Mouse (Mus musculus) heart, adult 9 months (tissue): Measurements from ENCODE around the gene 2010300C02Rik.
A peak's percentile ranks its signal among the peaks of the same experiment; 100 is the strongest.

Experiments
- DNase-seq, 2 experiments: peaks; one replicate each; pipeline ENCODE4 v3.0.0; 2022; ENCODE audit warnings: low spot score in 2 of 2

The 2010300C02Rik gene

GRCm38 (mm10) chr1:37711596-37712356, 8.1 kb downstream of the 2010300C02Rik start:
- DNase-seq = no peak

- no peak for DNase-seq
Measured at GRCm38 (mm10) chr1:37711082-37711481, 8.8 kb downstream of the 2010300C02Rik start.

GRCm38 (mm10) chr1:37709736-37710135, 10.1 kb downstream of the 2010300C02Rik start:
- no peak for DNase-seq

GRCm38 (mm10) chr1:37708270-37708955, 11.5 kb downstream of the 2010300C02Rik start:
- peak; percentile 38 to 44 for DNase-seq

- DNase-seq = no peak
Measured at GRCm38 (mm10) chr1:37702326-37702725, 17.6 kb downstream of the 2010300C02Rik start.

GRCm38 (mm10) chr1:37698852-37699439, 20.9 kb downstream of the 2010300C02Rik start:
- no peak for DNase-seq

- DNase-seq = no peak
Measured at GRCm38 (mm10) chr1:37698186-37698839, 21.6 kb downstream of the 2010300C02Rik start.

GRCm38 (mm10) chr1:37696918-37697317, 23.0 kb downstream of the 2010300C02Rik start:
- DNase-seq = no peak

- DNase-seq = no peak
Measured at GRCm38 (mm10) chr1:37695732-37696131, 24.2 kb downstream of the 2010300C02Rik start.

GRCm38 (mm10) chr1:37694417-37694816, 25.5 kb downstream of the 2010300C02Rik start:
- DNase-seq = peak; percentile 56

GRCm38 (mm10) chr1:37691179-37691578, 28.7 kb downstream of the 2010300C02Rik start:
- no peak for DNase-seq

- DNase-seq = no peak
Measured at GRCm38 (mm10) chr1:37690665-37691064, 29.2 kb downstream of the 2010300C02Rik start.

- no peak for DNase-seq
Measured at GRCm38 (mm10) chr1:37689730-37690129, 30.2 kb downstream of the 2010300C02Rik start.

- DNase-seq = no peak
Measured at GRCm38 (mm10) chr1:37688351-37688750, 31.5 kb downstream of the 2010300C02Rik start.

GRCm38 (mm10) chr1:37687515-37687914, 32.4 kb downstream of the 2010300C02Rik start:
- DNase-seq = peak in 1 of 2 experiments; percentile 12

- DNase-seq = no peak
Measured at GRCm38 (mm10) chr1:37686953-37687441, 32.9 kb downstream of the 2010300C02Rik start.

GRCm38 (mm10) chr1:37678327-37679123, 41.4 kb downstream of the 2010300C02Rik start:
- DNase-seq = peak in 1 of 2 experiments; percentile 57

GRCm38 (mm10) chr1:37676967-37677512, 42.8 kb downstream of the 2010300C02Rik start:
- no peak for DNase-seq

- no peak for DNase-seq
Measured at GRCm38 (mm10) chr1:37675444-37675843, 44.4 kb downstream of the 2010300C02Rik start.

- DNase-seq = no peak
Measured at GRCm38 (mm10) chr1:37674266-37674665, 45.6 kb downstream of the 2010300C02Rik start.

GRCm38 (mm10) chr1:37671316-37671715, 48.6 kb downstream of the 2010300C02Rik start:
- no peak for DNase-seq
